ENCODE assay signal across 17 mouse cellular contexts in genomic region chr10:115467985-115468384, GRCm38 (mm10).
"Had no signal": no experiment of that assay in that cellular context is flagged by ENCODE, and none has a peak within 500 bp of the region (broad histone marks: within the 10 kb centered on the region; RNA-seq: fewer than 3 reads in every experiment).

No protein-coding gene starts in this region.

- H3K27ac ChIP-seq: lung, embryonic 15.5 days; macrophage; midbrain, embryonic 13.5 days; midbrain, embryonic 15.5 days; neural tube, embryonic 12.5 days; stomach, embryonic 15.5 days; stomach, postnatal 0 days had no signal

- H3K9ac ChIP-seq: lung, embryonic 15.5 days; midbrain, embryonic 13.5 days; midbrain, embryonic 15.5 days; neural tube, embryonic 12.5 days; stomach, embryonic 15.5 days had no signal

- H3K4me2 ChIP-seq: lung, embryonic 15.5 days; midbrain, embryonic 11.5 days; midbrain, embryonic 13.5 days; midbrain, embryonic 15.5 days; neural tube, embryonic 12.5 days; stomach, embryonic 15.5 days had no signal

- H3K9me3 ChIP-seq: lung, embryonic 15.5 days; midbrain, embryonic 13.5 days; midbrain, embryonic 15.5 days; neural tube, embryonic 12.5 days; stomach, embryonic 15.5 days had no signal

- H3K4me1 ChIP-seq: megakaryocyte, embryonic 14.5 days; midbrain, embryonic 15.5 days; neural tube, embryonic 12.5 days; stomach, embryonic 15.5 days had no signal

- H3K27me3 ChIP-seq: lung, embryonic 15.5 days; midbrain, embryonic 15.5 days; neural tube, embryonic 12.5 days; stomach, embryonic 15.5 days had no signal

- H3K36me3 ChIP-seq: lung, embryonic 15.5 days; midbrain, embryonic 13.5 days; midbrain, embryonic 15.5 days; neural tube, embryonic 12.5 days; stomach, embryonic 15.5 days had no signal

- ATAC-seq: lung, postnatal 0 days had no signal

- DNase-seq: lung, adult 2 months; lung, postnatal 14 days; lung, postnatal 36 days; right cerebral cortex, postnatal 14 days; thymus, adult 2 months; thymus, postnatal 25 days; thymus, postnatal 4 days had no signal

- H3K4me3 ChIP-seq: lung, embryonic 15.5 days; megakaryocyte, embryonic 14.5 days; midbrain, embryonic 13.5 days; midbrain, embryonic 15.5 days; neural tube, embryonic 12.5 days; stomach, embryonic 15.5 days had no signal
